Comparison of ENCODE assay signal across 8 mouse cellular contexts in genomic region chr10:9901071-9901696, GRCm38 (mm10). TPM values are rescaled to one million over a fixed set of nuclear protein-coding genes. Genes with fewer than 3 reads are reported as not detected.
A peak's percentile ranks its signal among the peaks of the same experiment; 100 is the strongest.
DNase-seq lines count a peak whose midpoint lies in the region; ATAC-seq and TF ChIP-seq lines count a peak whose summit lies in the region.

Stxbp5 (minus strand) TSS chr10:9901079.

- peak within 1 kb of the TSS; percentile 92 for H3K27ac ChIP-seq in gastrocnemius, adult 2 months
- H3K27ac ChIP-seq in hindbrain, embryonic 16.5 days (ENCODE audit: low read depth, low read length) = peak within 1 kb of the TSS; percentile 99

- under 1% methylated on average over 43 of the region's 52 CpGs for WGBS in hindbrain, embryonic 16.5 days

- ATAC-seq in common myeloid progenitor, adult 5-6 weeks (replicated peaks; ENCODE audit: low read depth, poor library complexity, severe bottlenecking) = peak; percentile 61
- peak; percentile 82 for ATAC-seq in hindbrain, embryonic 16.5 days

- H3K9ac ChIP-seq in hindbrain, embryonic 16.5 days (ENCODE audit: low read depth, low read length) = peak within 1 kb of the TSS; percentile 99

- peak within 1 kb of the TSS; percentile 97 for H3K4me3 ChIP-seq in gastrocnemius, adult 2 months
- H3K4me3 ChIP-seq in hindbrain, embryonic 16.5 days (ENCODE audit: low read length) = peak within 1 kb of the TSS; percentile 94

- H3K36me3 ChIP-seq in hindbrain, embryonic 16.5 days (ENCODE audit: control insufficient read depth, insufficient read depth, low read length) = no peaks in the 10 kb centered on the region

- no peaks in the 10 kb centered on the region for H3K9me3 ChIP-seq in hindbrain, embryonic 16.5 days (ENCODE audit: control insufficient read depth, low read length)

- peak within 1 kb of the TSS; percentile 96 for H3K4me2 ChIP-seq in hindbrain, embryonic 16.5 days (ENCODE audit: low read length)

- intact Hi-C loops in gastrocnemius, adult 2 months (cut with DNase I) = no loop called here

- no peak for TF ChIP-seq CTCF in gastrocnemius, adult 2 months (IDR thresholded peaks at IDR 0.05)

- peaks cover 14% of the 10 kb centered on the region for H3K4me1 ChIP-seq in hindbrain, embryonic 16.5 days (ENCODE audit: control insufficient read depth, insufficient read depth, low read depth, low read length)

- peak; percentile 76 for DNase-seq in adipocyte (ENCODE audit: low spot score)
- peak; percentile 90 for DNase-seq in gastrocnemius, adult 2 months
- DNase-seq in left cerebral cortex, adult 18-20 months (ENCODE audit: low spot score in 2 of 2) = peak; percentile 72 to 86
- DNase-seq in lung, postnatal 4 days = peak; percentile 86 to 91
- DNase-seq in retina, postnatal 7 days (ENCODE audit: low read depth, low spot score) = peak; percentile 80
- peak; percentile 86 for DNase-seq in urinary bladder, adult 2 months (ENCODE audit: low spot score)

- no peaks in the 10 kb centered on the region for H3K27me3 ChIP-seq in hindbrain, embryonic 16.5 days (replicated peaks; ENCODE audit: control insufficient read depth, insufficient read depth, low read length)

RNA-seq across cellular contexts. Expression of gene Stxbp5, which starts in this region (rescaled TPM):
- 50.1 and 51.8 TPM in 2 replicates for total RNA-seq in common myeloid progenitor, adult 5-6 weeks (2017)
- 10 to 100 TPM; 10.7 to 11.4 TPM for total RNA-seq in gastrocnemius, adult 2 months (2021)
- 7.3 and 7.9 TPM in 2 replicates for polyA plus RNA-seq in hindbrain, embryonic 16.5 days (2015; fragmentation: Nextera tagmentation; extraction: Ambion mirVana)
- total RNA-seq in left cerebral cortex, adult 18-20 months (2021) = 100 to 1,000 TPM in 1 of 2 experiments, 10 to 100 TPM in 1; 97.0 to 107 TPM
- polyA plus RNA-seq in urinary bladder, adult 2 months (2012; rRNA removed) = 16.8 and 20.8 TPM in 2 replicates

Comparison
In these comparisons a context has a peak if more than half of its experiments do, and no peak if none do; other contexts are left out.
1. Peak in every context shown above with its lines: DNase-seq, ATAC-seq, H3K4me3 ChIP-seq and H3K27ac ChIP-seq.